Mouse (Mus musculus) hematopoietic stem cell, adult 5-6 weeks (primary cell): ENCODE measurements around the gene Vwc2. TPM values are rescaled to one million over a fixed set of nuclear protein-coding genes. Genes with fewer than 3 reads are reported as not detected.
A peak's percentile ranks its signal among the peaks of the same experiment; 100 is the strongest.

Experiments
- ATAC-seq, 2 experiments: fragments of 125-278 bp in 1 of 2; replicated peaks in 1 of 2; 2 replicates each; pipeline ENCODE4 v1.8.0; 2016 to 2017; ENCODE audit warnings: inconsistent platforms in 2 of 2, mild to moderate bottlenecking in 2 of 2, moderate number of reproducible peaks in 2 of 2, low read depth in 1 of 2, moderate TSS enrichment in 1 of 2; ENCODE audit not compliant: low FRiP score in 2 of 2, poor library complexity in 2 of 2, severe bottlenecking in 2 of 2, insufficient read depth in 1 of 2, low TSS enrichment in 1 of 2
- total RNA-seq: library from RNA; stranded (forward); fragments of 172-1452, 232-1000 nt; gene quantifications from 2 replicates; pipeline ENCODE4 v1.2.3, GENCODE M21; 2017

Vwc2 gene
- total RNA-seq, result not detected in 2 replicates

DNA sequence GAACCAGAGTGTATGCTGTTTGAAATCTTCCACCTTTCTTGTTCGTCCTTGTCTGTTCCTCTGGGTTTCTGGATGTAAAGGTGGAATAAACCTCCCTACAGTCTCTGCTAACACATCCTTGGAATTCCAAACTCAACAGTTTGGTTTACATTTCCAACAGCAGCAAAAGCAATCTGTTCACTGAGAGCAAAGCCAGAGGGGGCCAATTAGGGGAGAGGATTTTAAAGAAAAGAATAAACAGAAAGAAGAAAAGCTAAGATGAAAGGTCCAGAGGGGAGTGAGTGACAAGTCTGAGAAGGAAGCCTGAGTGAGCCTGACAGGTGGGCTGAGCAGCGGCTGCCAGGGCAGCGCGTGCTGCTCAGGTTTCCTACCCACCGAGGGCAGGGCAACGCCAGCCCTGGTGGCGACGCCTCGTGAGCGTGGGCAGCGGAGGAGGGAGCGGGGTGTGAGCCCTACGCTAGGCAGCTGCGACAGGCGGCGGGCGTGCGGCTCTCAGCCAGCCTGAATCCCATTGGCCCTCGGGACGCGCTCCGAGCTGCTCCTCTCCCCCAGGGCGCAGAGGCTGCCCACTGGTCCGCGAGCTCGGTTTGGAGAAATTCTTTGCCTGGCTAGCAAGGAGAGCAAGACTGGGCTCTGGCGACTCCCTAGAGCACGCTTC is at the start of gene Vwc2:
TSS of gene Vwc2 (plus strand) at position 648 of the 658 bp plus-strand sequence.
- 0 out of 4 replicates have a peak, but pooled peaks of 1 of the 2 experiments have one; percentile 33 for ATAC-seq

DNA sequence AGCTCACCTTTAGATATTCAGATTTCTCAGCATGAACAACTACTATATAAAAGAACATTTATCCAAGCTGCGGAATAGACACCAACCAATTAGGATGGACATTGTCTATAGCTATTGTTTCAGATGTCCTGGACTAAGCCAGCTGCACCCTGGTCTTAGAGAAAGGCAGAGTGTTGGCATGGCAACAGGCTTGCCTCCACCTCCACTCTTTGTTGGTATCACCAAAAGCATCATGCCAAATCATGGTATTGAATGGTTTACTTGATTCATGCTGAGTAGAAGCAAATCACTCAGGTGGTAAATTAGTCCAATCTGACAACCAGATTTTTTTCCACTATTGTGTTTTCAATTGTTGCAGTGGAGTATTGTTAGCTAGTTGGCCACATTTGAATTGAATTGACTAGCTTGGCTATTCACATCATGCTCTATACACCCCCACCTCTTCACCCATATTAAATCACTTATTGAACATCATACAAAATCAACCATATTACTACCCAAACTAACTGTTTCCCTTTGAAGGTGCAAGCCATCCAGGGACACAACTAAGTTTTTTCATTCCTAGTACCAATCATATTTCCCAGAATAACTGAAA is 25.8 kb upstream of the Vwc2 start:
- ATAC-seq, result no peak

DNA sequence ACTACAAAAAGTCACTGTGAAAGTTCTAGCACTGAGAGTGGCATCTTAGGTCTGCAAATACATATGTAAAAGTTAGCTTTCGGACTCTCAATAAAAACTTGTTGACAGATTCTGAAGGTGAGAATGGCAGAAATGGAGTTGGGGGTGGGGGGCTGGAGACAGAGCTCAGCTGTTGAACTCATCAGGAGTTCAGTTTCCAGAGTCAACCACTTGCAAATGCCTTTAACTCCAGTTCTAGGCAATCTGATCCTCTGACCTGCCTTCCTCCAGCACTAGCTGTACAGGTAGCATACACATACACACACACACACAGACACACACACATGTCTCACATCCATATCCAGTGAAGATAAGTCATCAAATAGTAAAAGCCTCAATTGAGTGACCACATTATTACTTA is 16.4 kb upstream of the Vwc2 start:
- no peak for ATAC-seq

DNA sequence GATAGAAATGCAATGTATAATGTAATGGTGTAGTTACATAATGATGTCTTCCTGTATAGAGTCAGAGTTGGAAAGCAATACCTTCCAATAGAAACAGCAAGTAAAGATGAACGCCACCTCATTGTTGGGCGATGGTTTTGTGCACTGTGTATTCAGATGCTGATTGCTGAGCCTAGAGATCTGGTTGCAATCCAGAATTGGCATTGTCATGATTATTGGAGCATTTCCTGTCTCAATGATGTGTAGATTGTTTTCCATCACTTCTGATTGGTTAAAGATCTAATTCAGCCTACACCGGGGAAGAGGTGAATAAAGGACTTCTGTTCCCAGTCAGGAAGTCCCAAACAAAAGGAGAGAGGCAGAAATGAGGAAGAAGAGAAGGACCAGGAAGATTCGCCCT is 15.7 kb upstream of the Vwc2 start:
- no peak for ATAC-seq

DNA sequence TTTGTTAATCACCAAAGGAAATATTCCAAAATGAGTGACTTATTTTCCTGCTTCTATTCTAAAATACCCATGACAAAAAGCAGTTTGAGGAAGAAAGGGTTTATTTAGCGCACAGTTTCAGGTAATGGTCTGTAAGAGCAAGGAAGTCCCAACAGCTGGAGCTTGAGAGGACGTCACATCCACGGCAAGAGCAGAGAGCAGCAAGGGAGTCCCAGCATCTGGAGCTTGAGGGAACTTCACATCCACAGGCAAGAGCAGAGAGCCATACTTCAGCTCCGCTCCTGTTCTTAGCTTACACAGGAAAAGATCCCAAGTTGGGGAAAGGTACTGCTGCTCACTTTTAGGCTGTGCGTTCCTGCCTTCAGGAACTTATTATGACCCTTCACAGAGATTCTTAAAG is 15.0 kb upstream of the Vwc2 start:
- no peak for ATAC-seq

DNA sequence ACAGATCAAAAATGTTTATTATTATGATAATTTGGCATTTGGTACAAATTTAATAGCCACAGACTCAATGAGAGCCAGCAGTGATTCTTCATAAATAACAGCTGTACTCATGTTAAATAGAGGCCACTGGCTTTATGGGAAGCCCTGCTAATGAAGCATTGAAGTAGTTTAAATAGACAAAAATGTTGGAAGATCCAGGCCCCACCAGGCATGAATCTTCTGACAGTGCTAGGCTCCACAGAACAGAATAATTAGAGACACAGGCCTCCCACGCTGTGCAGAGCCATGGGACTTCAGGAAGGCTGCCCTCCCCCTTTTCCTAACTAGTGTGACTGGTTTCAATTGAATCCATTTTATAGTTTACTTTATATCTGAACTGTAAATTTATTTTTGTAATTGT is 11.8 kb upstream of the Vwc2 start:
- ATAC-seq, result no peak

DNA sequence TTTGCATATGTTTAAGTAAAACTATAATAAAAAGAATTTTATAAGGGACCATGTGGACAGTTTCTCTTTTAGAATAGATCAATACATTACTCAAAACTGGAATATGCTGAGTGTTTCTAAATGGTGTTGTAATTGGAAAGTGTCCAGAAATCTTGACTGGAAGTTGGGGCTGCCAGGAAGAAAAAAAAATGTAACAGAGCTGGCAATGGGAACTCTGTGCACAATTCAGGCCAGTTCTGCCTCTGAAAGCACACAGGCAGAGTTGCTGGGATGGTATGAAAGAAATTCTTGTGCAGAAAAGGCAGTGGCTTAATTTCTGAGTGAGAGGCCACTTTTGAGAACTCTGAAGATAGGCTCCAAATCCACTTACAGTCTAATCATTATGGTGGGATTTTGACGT is 11.4 kb upstream of the Vwc2 start:
- no peak for ATAC-seq

DNA sequence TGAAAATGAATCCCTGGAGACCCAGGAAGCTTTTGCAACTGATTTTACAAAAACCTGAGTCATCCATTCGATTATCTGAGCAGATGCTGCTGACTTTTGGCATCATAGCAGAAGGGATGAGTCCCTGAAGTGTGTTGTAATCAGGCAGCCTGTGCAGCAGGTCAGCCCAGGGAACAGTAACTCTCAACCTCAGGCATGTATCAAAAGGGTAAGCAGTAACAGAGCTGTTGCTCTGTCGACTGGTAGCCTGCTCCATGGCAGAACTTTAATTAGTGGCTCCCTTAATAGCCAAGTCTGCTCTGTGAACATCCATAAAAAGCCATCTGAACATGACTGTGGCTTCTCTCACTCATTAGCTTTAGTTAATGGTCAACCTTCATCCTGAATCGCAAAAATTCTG is 5.1 kb upstream of the Vwc2 start:
- ATAC-seq, result no peak

DNA sequence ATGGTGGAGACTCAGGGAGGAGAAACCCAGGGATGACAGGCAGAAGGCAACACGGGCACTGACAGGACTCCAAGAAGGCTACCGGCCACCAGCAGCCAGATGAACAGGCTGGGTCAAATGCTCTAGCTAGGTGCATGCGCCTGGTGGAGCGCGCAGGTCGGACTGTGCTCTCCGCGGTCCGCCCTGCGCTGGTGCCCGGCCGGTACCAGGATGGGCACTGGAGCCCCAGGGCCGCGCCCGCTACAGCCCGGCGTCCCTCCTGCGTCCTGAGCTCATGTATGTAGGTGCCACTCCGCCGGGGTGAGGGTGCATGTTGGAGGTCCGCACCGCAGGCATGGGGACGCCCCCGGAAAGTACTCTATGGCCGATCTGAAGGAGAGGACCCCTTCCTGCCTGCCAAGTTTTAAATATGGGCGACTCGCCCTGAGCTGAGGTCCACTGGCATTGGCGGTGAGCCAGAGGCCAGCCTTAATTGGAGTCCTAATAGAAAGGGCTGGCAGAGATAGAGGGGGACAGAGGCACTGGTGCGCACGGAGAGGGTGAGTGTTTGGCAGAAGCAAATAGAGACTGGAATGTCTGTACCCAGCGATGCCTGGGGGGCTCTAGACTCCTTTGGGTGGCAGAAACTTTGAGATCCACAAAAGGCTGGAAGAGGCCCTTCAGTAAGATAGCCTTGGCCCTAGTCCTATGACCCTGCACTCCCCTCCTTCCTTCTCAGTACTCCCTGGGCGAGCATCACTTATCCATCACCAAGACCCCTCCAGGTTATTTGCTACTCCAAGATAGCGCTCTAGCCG is 409 bp downstream of the Vwc2 start:
- no peak for ATAC-seq

DNA sequence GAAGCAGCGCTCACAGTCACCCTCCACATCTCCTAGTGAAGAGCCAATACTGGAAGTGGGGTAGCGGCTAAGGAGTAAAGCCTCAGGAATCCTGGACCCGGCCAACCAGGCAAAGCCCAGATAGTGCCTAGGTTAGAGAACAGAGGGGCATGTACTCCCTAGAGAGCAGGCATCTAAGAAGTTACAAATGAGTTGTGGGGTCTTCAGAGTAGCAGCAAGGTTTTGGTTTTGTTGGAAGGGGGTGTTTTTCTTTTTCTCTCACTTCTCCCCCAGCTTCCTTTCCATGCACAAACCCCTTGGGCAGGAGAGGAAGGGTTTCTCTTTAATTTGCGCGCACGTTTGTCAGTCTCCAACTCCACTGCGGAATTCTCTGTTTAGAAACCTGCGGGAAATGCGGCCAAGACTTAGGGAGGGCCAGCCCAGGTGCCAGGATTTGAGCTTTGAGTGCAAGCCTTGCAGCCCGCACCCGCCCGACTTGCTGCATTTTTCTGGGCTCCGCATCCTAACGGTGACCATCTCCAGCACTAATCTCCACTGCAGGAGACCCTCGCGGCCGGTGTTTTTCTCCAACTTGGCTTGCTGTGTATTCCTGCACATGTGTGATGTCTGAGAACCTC is 1.1 kb downstream of the Vwc2 start:
- ATAC-seq, result no peak

DNA sequence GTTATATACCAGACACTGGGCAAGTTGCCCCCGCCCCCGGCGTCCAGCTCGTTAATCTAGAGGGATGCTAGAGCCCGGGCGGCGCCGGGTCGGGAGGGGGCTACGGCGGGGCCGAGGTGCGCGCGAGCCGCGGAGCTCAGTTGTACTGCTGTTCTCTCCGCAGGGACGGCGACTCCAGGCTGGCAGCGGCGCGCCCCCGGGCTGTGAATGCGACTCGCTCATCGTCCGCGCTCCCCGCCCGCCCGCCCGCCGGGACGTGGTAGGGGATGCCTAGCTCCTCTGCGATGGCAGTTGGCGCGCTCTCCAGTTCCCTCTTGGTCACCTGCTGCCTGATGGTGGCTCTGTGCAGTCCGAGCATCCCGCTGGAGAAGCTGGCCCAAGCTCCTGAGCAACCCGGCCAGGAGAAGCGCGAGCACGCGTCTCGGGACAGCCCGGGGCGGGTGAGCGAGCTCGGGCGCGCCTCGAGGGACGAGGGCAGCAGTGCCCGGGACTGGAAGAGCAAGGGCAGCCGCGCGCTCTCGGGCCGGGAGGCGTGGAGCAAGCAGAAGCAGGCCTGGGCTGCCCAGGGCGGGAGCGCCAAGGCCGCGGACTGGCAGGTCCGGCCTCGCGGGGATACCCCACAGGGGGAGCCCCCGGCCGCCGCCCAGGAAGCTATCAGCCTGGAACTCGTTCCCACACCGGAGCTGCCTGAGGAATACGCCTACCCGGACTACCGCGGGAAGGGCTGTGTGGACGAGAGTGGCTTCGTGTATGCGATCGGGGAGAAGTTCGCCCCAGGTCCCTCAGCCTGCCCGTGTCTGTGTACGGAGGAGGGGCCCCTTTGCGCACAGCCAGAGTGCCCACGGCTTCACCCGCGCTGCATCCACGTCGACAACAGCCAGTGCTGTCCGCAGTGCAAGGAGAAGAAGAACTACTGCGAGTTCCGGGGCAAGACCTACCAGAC is 1.9 kb downstream of the Vwc2 start:
- ATAC-seq, result peak in 1 of 2 experiments; percentile 44; a peak in 2 of 4 replicates

DNA sequence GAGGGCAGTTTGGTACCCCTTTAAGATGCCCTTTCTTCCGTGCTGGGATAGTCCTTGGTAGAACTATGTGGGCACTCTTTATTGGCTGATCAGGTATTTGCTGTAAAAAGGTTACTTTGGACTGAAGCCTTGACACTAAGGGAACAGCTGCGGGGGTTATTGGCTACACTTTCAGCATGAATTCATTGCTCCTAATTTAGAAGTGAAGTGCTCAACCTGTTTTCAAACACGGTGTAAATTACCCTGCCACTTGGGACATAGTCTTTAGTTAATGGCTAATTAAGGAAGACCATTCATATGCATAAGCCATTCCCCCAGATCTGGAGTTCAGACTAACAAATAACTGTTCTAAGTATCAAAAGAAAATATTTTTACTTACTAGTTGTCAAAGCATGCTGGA is 2.7 kb downstream of the Vwc2 start:
- ATAC-seq, result no peak

DNA sequence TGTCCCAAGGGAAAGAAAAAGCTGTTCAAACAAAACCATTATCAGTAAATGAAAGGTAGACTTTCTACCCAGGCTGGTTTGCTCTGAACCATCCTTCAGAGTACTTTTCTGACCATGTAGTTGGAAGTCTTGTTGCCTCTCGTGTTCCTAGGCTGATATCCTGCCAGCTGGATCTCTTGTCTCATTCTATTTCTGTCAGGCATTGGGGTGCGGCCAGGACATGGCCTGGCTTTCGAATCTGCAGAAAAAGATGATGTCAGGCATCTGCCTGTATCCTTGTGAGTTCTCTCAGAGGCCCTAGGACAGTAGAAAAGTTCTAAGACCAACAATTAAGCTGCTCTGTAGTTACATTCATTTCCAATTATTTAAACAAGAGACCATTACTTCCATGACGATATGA is 8.8 kb downstream of the Vwc2 start:
- ATAC-seq, result no peak

DNA sequence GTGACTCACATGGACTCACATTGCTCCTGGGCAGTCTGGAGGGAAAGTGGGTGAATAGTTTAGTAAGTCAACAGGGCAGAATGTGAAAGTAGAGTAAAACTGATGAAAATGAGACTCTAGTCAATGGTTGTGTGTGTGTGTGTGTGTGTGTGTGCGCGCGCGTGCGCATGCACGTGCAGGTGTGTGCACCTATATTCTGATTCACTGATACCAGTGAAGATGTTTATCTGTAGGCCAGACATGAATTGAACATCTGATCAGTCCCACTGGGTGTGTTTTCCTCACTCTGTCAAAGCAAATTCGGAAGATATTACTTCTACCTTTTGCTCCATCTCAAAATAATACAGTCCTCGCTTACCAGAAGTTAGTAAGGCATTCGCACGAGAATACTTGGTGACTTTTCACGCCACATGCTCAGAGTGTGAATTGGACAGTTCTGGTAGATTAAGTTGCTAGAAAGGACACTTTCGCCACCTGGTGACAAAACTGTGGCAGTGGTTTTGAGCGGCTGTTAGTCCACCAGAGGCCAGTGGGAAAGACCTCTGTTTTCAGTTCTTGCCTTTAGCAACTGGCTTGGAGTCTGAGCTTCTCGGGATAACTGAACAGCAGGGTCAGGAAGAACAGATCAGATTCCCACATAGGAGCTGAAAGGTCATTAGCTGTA is 17.5 kb downstream of the Vwc2 start:
- peak; percentile 80 to 89 for ATAC-seq

DNA sequence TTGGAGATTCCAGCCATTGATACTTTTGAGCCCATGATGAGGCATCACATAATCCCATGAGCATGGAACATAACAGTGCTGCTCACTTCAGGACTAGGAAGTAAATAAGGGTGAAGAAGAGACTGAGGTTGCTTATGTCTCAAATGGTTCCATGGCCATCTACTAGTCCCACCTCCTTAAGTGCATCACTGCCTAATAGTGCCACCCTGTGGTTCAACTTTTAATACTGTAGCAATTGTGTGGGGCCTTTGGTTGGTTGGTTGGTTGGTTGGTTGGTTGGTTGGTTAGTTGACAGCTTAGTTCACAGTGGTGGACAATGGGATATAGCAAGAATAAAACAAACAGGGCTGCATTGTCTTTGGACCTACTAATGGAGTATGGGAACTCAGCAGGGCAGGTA is 26.6 kb downstream of the Vwc2 start:
- ATAC-seq, result no peak

DNA sequence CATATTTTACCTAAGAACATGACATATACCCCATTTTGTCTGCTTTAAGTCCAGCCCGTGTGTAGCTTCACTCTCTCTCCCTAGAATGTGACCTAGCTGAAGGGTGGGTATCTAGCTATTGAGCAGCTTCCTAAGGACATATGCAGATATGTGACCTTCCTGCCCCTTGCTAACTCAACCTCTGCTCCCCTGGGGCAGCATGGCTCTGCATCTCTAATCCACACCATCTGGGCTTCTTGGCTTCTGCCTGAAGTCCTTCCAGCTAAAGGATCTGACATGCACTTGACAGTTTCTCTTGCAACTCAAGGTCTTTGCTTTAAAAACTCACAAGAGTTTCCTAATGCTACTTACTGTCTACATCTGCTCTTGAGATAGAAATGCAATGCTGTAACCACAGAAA is 38.7 kb downstream of the Vwc2 start:
- no peak for ATAC-seq

DNA sequence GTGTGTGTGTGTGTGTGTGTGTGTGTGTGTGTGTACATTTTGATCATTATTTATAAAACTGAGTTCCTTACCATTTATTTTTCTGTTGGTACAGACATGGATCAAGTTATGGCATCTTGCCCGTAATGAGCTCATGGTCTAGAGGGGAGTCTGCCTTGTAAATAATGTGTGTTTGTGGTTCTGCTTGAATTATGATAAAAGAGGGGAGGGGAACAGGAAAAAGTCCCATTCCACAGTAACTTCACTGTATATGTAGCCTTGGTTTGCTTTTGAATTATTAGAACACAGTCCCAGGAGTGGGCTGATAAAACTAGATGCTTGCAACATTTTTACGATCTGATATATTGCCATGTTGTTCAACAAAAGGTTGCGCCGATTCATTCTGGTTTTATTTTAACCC is 57.4 kb downstream of the Vwc2 start:
- ATAC-seq, result no peak
